Mouse (Mus musculus) olfactory bulb, adult 2 months (tissue): Measurements from ENCODE around the gene Ndufaf8. TPM values are rescaled to one million over a fixed set of nuclear protein-coding genes. Genes with fewer than 3 reads are reported as not detected.

Experiments used
- H3K27ac ChIP-seq: fragments of 200-500 bp; 2 replicates; pipeline ENCODE4 v1.5.1; 2012; ENCODE audit warnings: low read depth, low read length; ENCODE audit not compliant: insufficient read depth
- H3K4me1 ChIP-seq: fragments of 200-500 bp; 2 replicates; pipeline ENCODE4 v1.6.1; 2012; ENCODE audit warnings: low read length; ENCODE audit not compliant: control insufficient read depth, insufficient read depth
- H3K4me3 ChIP-seq: fragments of 200-500 bp; 2 replicates; pipeline ENCODE4 v1.5.1; 2012; ENCODE audit warnings: mild to moderate bottlenecking, low read depth, low read length, moderate library complexity; ENCODE audit not compliant: insufficient read depth
- CTCF ChIP-seq: fragments of 200-500 bp; IDR thresholded peaks from 2 replicates; pipeline ENCODE4 v1.5.1; 2012; ENCODE audit warnings: low read depth, mild to moderate bottlenecking, low read length, moderate library complexity; ENCODE audit not compliant: insufficient read depth
- POLR2A ChIP-seq: fragments of 200-500 bp; IDR thresholded peaks from 2 replicates; pipeline ENCODE4 v1.6.1; 2012; ENCODE audit warnings: mild to moderate bottlenecking, low read depth, low read length, moderate library complexity; ENCODE audit not compliant: insufficient read depth
- WGBS: fragments of 180-500 bp; shearing (Covaris S2); methylation state at CpG from one replicate; pipeline ENCODE4 v1.1.7; 2018; 5-methylcytosine and 5-hydroxymethylcytosine counted together
- polyA plus RNA-seq: library from polyadenylated mRNA; stranded (reverse); fragments of >200 nt; gene quantifications from 2 replicates; pipeline ENCODE4 v1.2.4, GENCODE M21; 2012; ENCODE audit warnings: low replicate concordance; ENCODE audit not compliant: missing spikeins, insufficient read depth, insufficient read length

Gene Ndufaf8
- not detected in 2 replicates for polyA plus RNA-seq

DNA sequence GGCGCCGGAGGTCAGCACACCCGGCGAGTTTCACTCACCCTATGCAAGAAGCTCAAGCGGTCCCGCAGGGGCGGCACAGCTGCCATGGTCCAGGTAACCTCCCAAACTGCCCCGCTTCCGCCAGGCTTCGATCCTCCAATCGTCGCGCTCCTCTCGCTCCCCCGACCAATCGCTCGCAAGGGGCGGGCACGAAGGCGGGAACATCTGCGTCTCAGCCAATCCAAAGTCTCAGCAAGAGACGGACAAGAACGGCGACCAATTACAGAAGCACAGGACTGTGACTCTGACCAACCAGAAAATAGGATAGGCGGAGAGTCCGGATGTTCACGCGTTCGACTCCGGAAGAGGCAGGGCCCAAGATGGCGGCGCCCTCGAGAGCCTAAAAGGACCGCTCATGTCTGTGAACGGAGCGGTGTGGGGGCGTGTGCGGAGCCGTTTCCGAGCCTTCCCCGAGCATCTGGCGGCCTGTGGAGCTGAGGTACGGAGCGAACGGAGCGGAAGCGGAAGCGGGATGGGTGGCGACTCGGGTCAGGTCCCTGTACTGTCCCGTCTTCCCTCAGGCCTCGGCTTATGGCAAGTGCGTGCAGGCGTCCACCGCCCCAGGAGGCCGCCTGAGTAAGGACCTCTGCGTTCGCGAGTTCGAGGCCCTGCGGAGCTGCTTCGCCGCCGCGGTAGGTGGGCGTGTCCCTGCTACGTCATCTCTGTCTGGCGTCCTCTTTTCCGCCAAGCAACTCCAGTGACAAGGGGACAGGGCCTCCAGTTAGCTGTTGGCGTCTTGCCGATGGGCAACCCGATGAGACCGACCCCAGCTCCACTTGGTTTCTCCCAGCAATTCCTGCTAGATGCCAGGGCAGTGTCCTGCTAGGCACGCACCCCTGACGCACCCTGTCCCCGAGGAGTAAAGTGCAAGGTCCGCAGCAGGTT, at the start of gene Ndufaf8, which contains the start of gene Tepsin:
Gene Ndufaf8, plus strand, starts transcription at position 341 of the 924 bp plus-strand sequence.
Gene Tepsin, minus strand, starts transcription at position 144 of the 924 bp plus-strand sequence.
- TF ChIP-seq POLR2A (peak; percentile 26; the same call in 1 of the 2 replicates), CTCF (0 out of 2 replicates have a peak, but pooled peaks have one; percentile 15)
- peaks cover 15% of the 10 kb centered on the region for H3K4me1 ChIP-seq
- H3K27ac ChIP-seq = peak within 1 kb of the TSS; percentile 61
- under 1% methylated on average over 77 of the region's 77 CpGs for WGBS
- H3K4me3 ChIP-seq = peak within 1 kb of the TSS; percentile 80

DNA sequence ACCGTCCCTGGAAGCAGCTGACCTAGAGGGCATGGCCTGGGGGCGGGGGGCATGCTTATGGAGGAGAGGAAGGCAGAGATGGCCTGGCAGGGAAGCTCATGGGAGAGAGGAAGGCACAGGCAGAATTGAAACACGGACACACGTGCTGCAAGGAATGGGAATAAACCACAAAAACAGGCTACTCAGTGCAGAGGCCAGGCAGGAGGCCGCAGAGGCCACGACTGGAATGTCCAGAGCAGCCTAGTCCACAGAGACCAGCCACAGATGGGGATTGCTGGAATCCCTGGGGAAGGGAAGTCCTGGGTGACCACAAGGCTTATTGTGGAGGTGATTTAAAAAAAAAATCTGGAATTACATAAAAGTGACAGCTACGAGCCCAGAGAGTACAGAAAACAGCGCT, 49.7 kb upstream of the Ndufaf8 start:
- 90% methylated on average over 8 of the region's 8 CpGs for WGBS
- no peak overlapping the region for H3K4me3 ChIP-seq
- peaks cover 41% of the 10 kb centered on the region for H3K4me1 ChIP-seq
- no peak for TF ChIP-seq CTCF
- no peak for TF ChIP-seq POLR2A
- H3K27ac ChIP-seq = no peak overlapping the region

DNA sequence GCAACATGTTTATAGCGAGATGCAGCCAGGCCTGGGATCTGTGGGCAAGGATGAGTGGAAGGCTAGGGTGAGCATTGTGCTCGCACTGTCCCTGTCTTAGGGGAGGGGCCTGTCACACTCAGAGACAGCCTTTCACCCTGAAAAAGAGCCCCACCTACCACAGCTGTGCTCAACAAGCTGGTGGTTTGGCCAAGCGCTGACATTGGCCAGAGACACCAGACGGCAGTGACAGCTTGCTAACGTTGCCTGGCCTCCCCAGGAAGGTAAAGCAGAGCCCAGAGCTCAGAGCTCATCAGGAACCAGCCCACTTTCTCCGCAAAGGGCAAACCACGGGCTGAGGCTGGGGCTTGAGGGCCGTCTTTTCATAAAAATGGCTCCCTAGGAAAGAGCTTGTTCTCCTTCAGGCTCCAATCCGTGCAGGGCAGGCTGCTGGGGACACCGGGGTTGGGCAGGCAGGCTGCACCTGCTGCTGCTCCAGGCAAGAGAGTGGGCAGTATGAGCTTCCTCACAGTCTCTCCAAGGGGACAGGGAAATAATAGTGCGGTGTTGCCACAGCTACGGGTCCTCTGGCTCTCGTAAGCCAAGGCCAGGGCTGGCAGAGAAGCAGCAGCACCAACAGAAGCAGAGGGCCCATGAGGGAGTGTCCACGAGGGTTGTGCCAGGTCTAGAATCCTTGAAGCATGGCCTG, 47.5 kb upstream of the Ndufaf8 start:
- Histone ChIP-seq H3K4me1 (peaks cover 30% of the 10 kb centered on the region), H3K4me3 (no peak overlapping the region), H3K27ac (0 out of 2 replicates have a peak overlapping the region, but pooled peaks have one; percentile 8)
- WGBS = 35% methylated on average over 14 of the region's 14 CpGs
- no peak for TF ChIP-seq POLR2A
- TF ChIP-seq CTCF = no peak

DNA sequence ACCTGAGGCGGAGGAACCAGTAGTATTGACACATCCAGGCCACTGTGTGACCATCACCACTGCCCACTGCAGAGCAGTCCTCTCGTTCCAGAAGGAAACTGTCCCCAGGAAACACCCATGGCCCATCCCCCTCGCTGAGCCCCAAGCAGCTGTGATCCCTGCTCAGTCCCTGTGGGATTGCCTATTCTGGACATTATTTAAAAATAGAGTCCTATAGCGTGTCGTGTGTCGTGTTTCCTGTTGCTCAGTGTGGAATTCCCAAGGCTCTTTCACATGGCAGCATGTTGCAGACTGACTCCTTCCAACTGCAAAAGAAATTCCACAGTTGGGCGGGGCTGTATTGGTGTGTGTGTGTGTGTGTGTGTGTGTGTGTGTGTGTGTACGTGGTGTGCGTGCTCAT, 46.5 kb upstream of the Ndufaf8 start:
- Histone ChIP-seq H3K27ac (no peak overlapping the region), H3K4me1 (peaks cover 33% of the 10 kb centered on the region), H3K4me3 (no peak overlapping the region)
- 65% methylated on average over 9 of the region's 9 CpGs for WGBS
- TF ChIP-seq CTCF (no peak), POLR2A (no peak)

DNA sequence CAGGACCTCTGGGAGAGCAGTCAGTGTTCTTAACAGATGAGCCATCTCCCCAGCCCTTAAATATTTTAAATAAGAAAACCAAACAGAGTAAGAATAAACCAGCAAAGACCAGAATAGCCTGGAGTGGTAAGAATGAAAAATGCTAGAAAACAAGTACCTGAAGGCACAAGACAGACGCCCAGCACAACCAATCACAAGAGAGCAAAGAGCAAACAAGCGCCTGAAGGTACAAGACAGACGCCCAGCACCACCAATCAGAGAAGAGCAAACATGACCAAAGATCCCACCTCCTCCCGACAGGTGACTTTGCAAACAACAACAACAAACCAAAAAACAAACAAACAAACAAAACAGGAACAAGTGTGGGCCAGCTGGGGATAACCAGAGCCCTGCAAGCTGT, 44.9 kb upstream of the Ndufaf8 start:
- TF ChIP-seq POLR2A (no peak), CTCF (no peak)
- WGBS = 89% methylated on average over 4 of the region's 4 CpGs
- Histone ChIP-seq H3K27ac (no peak overlapping the region), H3K4me3 (no peak overlapping the region), H3K4me1 (peaks cover 20% of the 10 kb centered on the region)

DNA sequence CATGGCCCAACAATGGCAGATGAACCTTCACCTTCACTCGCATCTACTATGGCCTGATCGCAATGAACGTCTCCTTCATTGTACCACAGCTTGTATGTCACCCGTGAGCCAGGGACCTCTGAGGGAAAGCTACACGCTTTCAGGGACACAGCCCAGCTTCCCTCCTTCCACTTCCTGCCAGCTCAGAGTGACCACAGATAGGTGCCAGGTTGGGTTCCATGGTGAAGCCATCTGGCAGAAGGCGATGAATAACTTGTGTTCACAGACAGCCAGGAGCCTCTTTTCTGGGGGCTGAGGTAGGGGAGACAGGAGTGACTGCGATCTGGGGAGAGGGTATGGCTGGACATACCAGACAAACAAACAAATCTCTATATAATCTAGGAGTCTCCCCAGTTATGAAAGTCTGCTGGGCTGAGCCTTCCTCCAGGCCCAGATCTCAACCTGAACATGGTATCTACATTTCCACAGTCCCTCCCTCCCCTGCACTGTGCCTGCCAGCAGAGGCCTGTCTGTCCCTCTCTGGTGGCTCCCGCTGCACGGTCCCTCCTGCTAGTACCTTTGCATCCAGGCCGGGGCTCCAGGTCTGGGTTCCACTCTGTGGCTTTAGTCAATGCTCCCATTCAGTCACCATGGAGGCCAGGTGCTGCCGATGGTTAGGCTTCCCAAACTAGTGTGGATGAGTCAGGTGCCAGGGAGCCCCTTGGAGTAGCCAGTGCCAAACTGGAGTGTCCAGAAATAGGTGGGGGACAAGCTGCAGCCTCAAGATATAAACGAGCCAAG, 42.6 kb upstream of the Ndufaf8 start:
- H3K4me1 ChIP-seq = peaks cover 13% of the 10 kb centered on the region
- no peak overlapping the region for H3K27ac ChIP-seq
- no peak overlapping the region for H3K4me3 ChIP-seq
- 86% methylated on average over 12 of the region's 12 CpGs for WGBS
- TF ChIP-seq CTCF = no peak
- no peak for TF ChIP-seq POLR2A

DNA sequence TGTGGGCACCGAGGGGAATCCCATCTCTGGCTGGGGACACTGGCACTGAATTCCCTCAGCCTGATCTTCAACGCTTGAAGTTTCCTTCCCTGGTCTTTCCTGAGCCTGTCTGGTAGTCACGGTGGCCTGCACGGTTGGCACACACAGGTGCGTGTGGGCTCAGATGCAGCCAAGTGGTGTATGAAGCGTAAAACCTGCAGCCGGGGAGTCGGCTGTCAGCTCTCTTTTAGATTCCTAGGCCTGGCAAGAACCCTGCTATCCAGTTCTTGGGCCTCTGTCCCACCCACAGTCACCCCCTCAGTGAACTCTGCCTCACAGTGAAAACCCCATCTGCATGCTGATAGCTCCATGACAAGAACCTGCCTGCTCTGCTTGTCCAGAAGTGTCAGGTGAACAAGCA, 38.1 kb upstream of the Ndufaf8 start:
- peaks cover 7% of the 10 kb centered on the region; the same call in 1 of the 2 replicates for H3K4me1 ChIP-seq
- TF ChIP-seq CTCF (no peak), POLR2A (no peak)
- no peak overlapping the region for H3K4me3 ChIP-seq
- no peak overlapping the region for H3K27ac ChIP-seq
- WGBS = 71% methylated on average over 8 of the region's 8 CpGs

DNA sequence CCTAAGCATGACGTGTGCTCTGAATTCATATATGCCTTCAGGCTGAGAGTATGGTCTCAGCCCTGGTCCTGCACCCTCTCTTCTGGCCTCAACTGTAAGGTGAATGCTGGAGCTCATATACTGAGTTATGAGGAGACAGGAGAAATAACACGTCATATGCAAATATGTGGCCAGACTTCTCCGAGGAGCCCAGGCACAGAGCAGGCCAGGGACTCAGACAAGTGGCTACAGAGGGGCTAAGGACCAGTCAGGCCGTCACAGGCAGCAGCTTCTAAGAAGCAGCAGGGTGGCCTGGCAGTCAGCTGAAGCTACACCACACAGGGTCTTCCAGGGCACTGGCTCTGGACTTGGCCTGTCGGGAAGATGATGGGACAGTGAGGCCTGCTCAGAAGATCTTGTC, 35.4 kb upstream of the Ndufaf8 start:
- Histone ChIP-seq H3K27ac (no peak overlapping the region), H3K4me1 (peaks cover 4% of the 10 kb centered on the region; the same call in 1 of the 2 replicates), H3K4me3 (no peak overlapping the region)
- TF ChIP-seq CTCF = no peak
- TF ChIP-seq POLR2A = no peak
- 87% methylated on average over 5 of the region's 5 CpGs for WGBS
